Mouse (Mus musculus) bone marrow, adult 2 months (tissue): ENCODE data around the gene Pml. TPM values are rescaled to one million over a fixed set of nuclear protein-coding genes. Genes with fewer than 3 reads are reported as not detected.

Experiments used
- H3K27ac ChIP-seq: fragments of 200-500 bp; 2 replicates; pipeline ENCODE4 v1.5.1; 2012; ENCODE audit warnings: low read depth, mild to moderate bottlenecking, control low read depth, inconsistent platforms, low read length; ENCODE audit not compliant: control insufficient read depth, poor library complexity, insufficient read depth
- H3K4me1 ChIP-seq: fragments of 200-500 bp; 2 replicates; pipeline ENCODE4 v1.6.1; 2011; ENCODE audit warnings: low read length; ENCODE audit not compliant: control insufficient read depth, insufficient read depth
- H3K4me3 ChIP-seq: fragments of 200-500 bp; replicated peaks from 2 replicates; pipeline ENCODE3; 2011; ENCODE audit warnings: mild to moderate bottlenecking, low read depth, low read length, control low read depth; ENCODE audit not compliant: control insufficient read depth
- CTCF ChIP-seq: fragments of 200-500 bp; IDR thresholded peaks from 2 replicates; pipeline ENCODE4 v1.5.1; 2011; ENCODE audit warnings: low read length, control low read depth; ENCODE audit not compliant: control insufficient read depth, insufficient read depth
- POLR2A ChIP-seq: fragments of 200-500 bp; IDR thresholded peaks from 2 replicates; pipeline ENCODE4 v1.6.1; 2011; ENCODE audit warnings: low read depth, mild to moderate bottlenecking, control low read depth, low read length, borderline replicate concordance; ENCODE audit not compliant: control insufficient read depth
- WGBS: fragments of 180-500 bp; shearing (Covaris S2); methylation state at CpG from one replicate; pipeline ENCODE4 v1.1.7; 2018; 5-methylcytosine and 5-hydroxymethylcytosine counted together
- polyA plus RNA-seq: library from polyadenylated mRNA; stranded (reverse); fragments of >200 nt; gene quantifications from 2 replicates; pipeline ENCODE4 v1.2.4, GENCODE M21; 2011; ENCODE audit warnings: low replicate concordance; ENCODE audit not compliant: missing spikeins, insufficient read depth, insufficient read length

Pml gene
- polyA plus RNA-seq, 1 experiment = 92.4 TPM

GRCm38 (mm10) chr9:58195671-58196070 lies 53.9 kb downstream of the Pml start:
- 17% methylated on average over 1 of the region's 1 CpGs for WGBS
- Histone ChIP-seq H3K4me3 (no peak overlapping the region), H3K4me1 (no peaks in the 10 kb centered on the region; the same call in 1 of the 2 replicates), H3K27ac (no peak overlapping the region)
- TF ChIP-seq POLR2A = no peak
- TF ChIP-seq CTCF = no peak

DNA sequence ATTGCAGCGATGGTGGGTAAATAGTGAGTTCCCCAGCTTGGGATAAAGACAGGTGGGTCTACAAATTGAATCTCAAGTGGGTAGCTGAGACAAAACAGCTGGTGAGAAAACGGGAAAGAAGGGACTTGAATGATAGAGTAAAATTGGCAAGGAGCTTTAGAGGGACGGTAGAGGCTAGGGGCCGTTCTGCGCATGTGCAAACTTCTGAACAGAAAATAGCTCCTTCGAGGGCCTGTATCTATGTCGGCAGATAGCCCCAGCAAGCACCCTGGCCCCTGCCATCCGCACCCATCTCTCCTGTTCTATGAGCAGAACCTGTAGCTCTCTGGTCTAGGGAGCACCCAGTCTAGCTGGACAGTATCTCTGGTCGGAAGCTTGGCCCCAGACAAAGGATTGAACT lies 55.4 kb downstream of the Pml start:
- Histone ChIP-seq H3K27ac (no peak overlapping the region), H3K4me3 (no peak overlapping the region), H3K4me1 (no peaks in the 10 kb centered on the region; the same call in 1 of the 2 replicates)
- WGBS = 72% methylated on average over 9 of the region's 9 CpGs
- TF ChIP-seq POLR2A = no peak
- TF ChIP-seq CTCF = no peak

- no peak for TF ChIP-seq POLR2A
- TF ChIP-seq CTCF = no peak
- WGBS = 45% methylated on average over 6 of the region's 6 CpGs
- H3K4me1 ChIP-seq = no peaks in the 10 kb centered on the region; the same call in 1 of the 2 replicates
These were observed 65.1 kb downstream of the Pml start for GRCm38 (mm10) chr9:58184456-58184855.

DNA sequence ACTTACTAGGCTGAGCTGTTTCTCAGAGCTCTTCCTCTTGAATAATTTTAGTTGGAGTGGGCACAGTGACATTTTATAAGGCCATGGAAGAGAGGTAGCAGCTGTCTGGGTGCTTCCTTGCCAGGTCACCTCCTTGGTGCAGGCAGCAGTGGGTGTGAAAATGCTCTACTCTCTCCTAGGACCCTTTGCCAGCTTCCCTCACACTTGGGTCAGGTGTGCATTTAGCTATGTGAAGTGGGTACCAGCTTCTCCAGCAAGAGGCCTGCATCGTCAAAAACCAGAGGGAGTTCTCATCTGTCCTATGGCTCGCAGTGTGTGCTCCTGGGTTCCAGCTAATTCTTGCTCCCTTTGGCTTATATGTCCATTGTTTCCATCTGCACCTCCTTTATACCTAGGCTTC lies 70.2 kb downstream of the Pml start:
- TF ChIP-seq POLR2A (no peak), CTCF (no peak)
- no peak overlapping the region for H3K4me3 ChIP-seq
- H3K4me1 ChIP-seq = no peaks in the 10 kb centered on the region
- 87% methylated on average over 2 of the region's 2 CpGs for WGBS
- H3K27ac ChIP-seq = no peak overlapping the region

More at GRCm38 (mm10) chr9:58184456-58184855, 65.1 kb downstream of the Pml start:
- no peak overlapping the region for H3K27ac ChIP-seq
- no peak overlapping the region for H3K4me3 ChIP-seq

DNA sequence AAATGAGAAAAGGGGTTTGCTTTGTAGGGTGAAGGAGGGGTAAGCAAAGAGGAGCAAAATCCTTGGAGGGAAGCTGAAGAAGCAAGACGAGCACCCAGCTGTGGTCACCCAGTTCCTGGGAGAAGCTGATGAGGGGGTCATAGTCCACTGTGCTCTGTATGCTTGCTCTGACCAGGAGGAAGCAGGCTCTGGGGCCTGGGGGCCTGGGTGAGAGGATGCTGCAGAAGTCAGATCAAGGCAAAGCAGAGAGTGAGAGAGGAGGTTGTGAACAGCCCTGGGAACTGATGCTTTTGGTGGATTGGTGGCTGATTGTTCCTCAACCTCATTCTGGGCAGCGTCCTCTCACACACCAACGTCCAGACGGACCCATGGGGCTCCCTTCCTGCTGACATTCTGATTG lies 72.4 kb downstream of the Pml start:
- Histone ChIP-seq H3K27ac (no peak overlapping the region), H3K4me1 (no peaks in the 10 kb centered on the region), H3K4me3 (no peak overlapping the region)
- 79% methylated on average over 4 of the region's 4 CpGs for WGBS
- TF ChIP-seq CTCF (no peak), POLR2A (no peak)

- Histone ChIP-seq H3K4me1 (no peaks in the 10 kb centered on the region), H3K4me3 (no peak overlapping the region), H3K27ac (no peak overlapping the region)
- TF ChIP-seq POLR2A = no peak
- no peak for TF ChIP-seq CTCF
- 80% methylated on average over 5 of the region's 5 CpGs for WGBS
These were observed 73.7 kb downstream of the Pml start for GRCm38 (mm10) chr9:58175745-58176487.

DNA sequence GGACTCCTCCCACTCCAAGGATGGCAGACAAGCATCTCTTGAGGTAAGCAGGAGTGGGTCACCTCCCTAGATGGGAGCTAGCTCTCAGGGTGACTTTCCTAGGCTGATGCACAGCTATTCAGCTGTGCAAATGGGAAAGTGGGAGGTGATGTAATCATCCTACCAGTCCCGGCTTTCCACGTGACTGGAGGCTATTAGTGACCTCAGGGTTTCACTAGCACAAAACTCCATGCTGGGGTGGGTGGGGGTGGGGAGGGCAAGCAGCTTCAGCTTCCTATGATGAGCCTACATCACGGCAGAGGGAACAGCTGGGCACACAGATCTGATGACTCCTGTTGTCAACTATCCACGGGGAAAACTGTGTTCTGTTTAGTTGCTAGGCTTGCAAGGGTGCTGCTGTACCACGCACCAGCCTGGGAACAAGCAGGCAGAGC lies 74.8 kb downstream of the Pml start:
- Histone ChIP-seq H3K27ac (no peak overlapping the region), H3K4me3 (no peak overlapping the region), H3K4me1 (no peaks in the 10 kb centered on the region)
- TF ChIP-seq POLR2A = no peak
- no peak for TF ChIP-seq CTCF
- WGBS = 62% methylated on average over 5 of the region's 5 CpGs

GRCm38 (mm10) chr9:58172863-58173262 lies 76.7 kb downstream of the Pml start:
- no peak overlapping the region for H3K27ac ChIP-seq
- 70% methylated on average over 2 of the region's 2 CpGs for WGBS
- TF ChIP-seq POLR2A (no peak), CTCF (no peak)
- H3K4me1 ChIP-seq = no peaks in the 10 kb centered on the region
- H3K4me3 ChIP-seq = no peak overlapping the region

DNA sequence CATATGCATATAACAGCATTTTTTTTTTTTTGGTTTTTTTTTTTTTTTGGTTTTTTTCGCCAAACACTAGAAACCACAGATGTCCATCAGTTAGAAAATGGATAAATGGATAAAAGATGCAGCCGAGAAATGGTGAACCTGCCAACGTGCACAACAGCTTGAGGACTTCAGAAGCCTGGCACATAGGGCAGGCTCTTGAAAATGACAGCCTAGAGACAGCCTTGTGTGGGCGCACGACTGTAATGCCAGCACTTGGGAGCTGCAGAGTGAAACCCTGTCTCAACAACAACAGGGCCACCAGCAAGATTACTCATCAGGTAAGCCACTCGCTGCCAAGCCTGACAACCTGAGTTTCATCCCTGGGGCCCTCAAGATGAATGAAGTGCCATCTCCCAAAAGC lies 80.2 kb downstream of the Pml start:
- Histone ChIP-seq H3K27ac (no peak overlapping the region), H3K4me3 (no peak overlapping the region), H3K4me1 (no peaks in the 10 kb centered on the region)
- TF ChIP-seq CTCF (no peak), POLR2A (no peak)
- WGBS = 75% methylated on average over 6 of the region's 6 CpGs
